Mouse (Mus musculus): ENCODE data around the gene Map1s.

Map1s gene

DNA sequence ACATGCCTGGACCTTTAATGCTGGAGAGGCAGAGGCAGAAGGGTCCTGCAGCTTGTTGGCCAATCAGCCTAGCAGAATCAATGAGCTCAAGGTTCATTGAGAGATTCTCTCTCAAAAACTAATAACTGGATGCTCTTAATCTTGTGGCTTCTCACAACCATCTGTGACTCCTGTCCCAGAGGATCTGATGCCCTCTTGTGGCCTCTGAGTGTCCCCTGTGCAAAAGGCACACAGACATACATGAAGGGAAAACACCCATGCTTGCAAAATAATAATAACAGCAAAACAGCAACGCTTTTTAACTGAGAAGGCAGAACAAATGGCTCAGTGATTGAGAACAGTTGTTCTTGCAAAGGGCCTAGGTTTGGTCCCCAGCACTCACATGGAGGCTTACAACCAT lies 44.1 kb downstream of the Map1s start:
- DNase-seq (ENCODE audit: low spot score) = no peak

- DNase-seq (ENCODE audit: low spot score) = no peak
These were observed 55.2 kb downstream of the Map1s start for GRCm38 (mm10) chr8:70960703-70961472.

- no peak for DNase-seq (ENCODE audit: low spot score)
These were observed 58.4 kb downstream of the Map1s start for GRCm38 (mm10) chr8:70964159-70964558.

- no peak for DNase-seq (ENCODE audit: low spot score)
These were observed 59.1 kb downstream of the Map1s start for GRCm38 (mm10) chr8:70964861-70965260.

Data from urinary bladder, postnatal 10 days (tissue).